In the genomic region with DNA sequence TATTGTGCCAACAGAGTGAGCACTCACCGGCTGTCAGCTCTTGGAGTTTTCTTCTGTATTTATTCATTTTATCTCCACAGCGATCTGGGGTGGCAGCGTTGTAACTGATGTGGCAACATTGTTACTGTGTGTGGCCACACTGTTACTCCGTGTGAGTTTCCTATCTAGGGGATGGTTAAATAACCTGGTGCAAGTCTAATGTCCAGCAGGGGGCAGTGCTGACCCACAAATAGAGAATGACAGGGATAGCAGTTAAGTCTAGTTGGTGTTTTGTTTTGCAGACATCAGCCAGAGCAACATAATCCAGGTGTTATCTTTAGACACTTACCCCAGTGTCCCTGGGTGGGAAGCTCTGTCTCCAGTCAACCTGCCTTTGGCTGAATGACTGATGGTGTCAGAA, we compare ENCODE assay signal across 9 mouse cellular contexts. TPM values are rescaled to one million over a fixed set of nuclear protein-coding genes. Genes with fewer than 3 reads are reported as not detected.
DNase-seq lines count a peak whose midpoint lies in the region; ATAC-seq and TF ChIP-seq lines count a peak whose summit lies in the region.
"Had no signal": no experiment of that assay in that cellular context is flagged by ENCODE, and none has a peak within 500 bp of the region (broad histone marks: within the 10 kb centered on the region; RNA-seq: fewer than 3 reads in every experiment).

No protein-coding gene starts in this region.

- H3K9me3 ChIP-seq in CH12.LX (replicated peaks; ENCODE audit: low read length): no peaks in the 10 kb centered on the region
- no peaks in the 10 kb centered on the region for H3K9me3 ChIP-seq in lung, embryonic 14.5 days (ENCODE audit: low read depth, low read length)
- H3K9me3 ChIP-seq: liver, embryonic 15.5 days had no signal

- no peaks in the 10 kb centered on the region for H3K79me2 ChIP-seq in CH12.LX (replicated peaks; ENCODE audit: control insufficient read depth, extremely low read depth, insufficient read depth, poor library complexity, severe bottlenecking)

- peak; percentile 79 to 92 for TF ChIP-seq CTCF in CH12.LX (conservative IDR thresholded peaks at IDR 0.05 in 1 of 2, IDR thresholded peaks at IDR 0.05 in 1 of 2; ENCODE audit: low read depth in 2 of 2, low read length in 2 of 2)
- peak; percentile 89 for TF ChIP-seq CTCF in lung, embryonic 14.5 days (IDR thresholded peaks at IDR 0.05; ENCODE audit: low read depth)

- no peaks in the 10 kb centered on the region for H3K4me1 ChIP-seq in CH12.LX (ENCODE audit: control insufficient read depth in 1 of 2, insufficient read depth in 2 of 2)
- no peaks in the 10 kb centered on the region for H3K4me1 ChIP-seq in lung, embryonic 14.5 days (ENCODE audit: insufficient read depth)
- H3K4me1 ChIP-seq: liver, embryonic 15.5 days had no signal

- ATAC-seq in lung, embryonic 14.5 days (ENCODE audit: insufficient read depth): peak; percentile 44; the same call in 1 of the 2 replicates

- peak; percentile 86 for DNase-seq in CH12.LX (ENCODE audit: extremely low read depth)
- DNase-seq in adrenal gland, postnatal 10 days: peak; percentile 89
- peak; percentile 77 for DNase-seq in embryo, embryonic 11.5 days (ENCODE audit: low read depth, low spot score)
- peak; percentile 81 for DNase-seq in heart, adult 8-10 months (ENCODE audit: low spot score)
- DNase-seq in kidney, postnatal 4 days: peak; percentile 90 to 91
- DNase-seq in lung, embryonic 14.5 days: peak; percentile 93
- peak; percentile 91 for DNase-seq in retina, postnatal 1 day
- DNase-seq in urinary bladder, adult 2 months (ENCODE audit: low spot score): peak; percentile 59

- no peaks in the 10 kb centered on the region for H3K36me3 ChIP-seq in CH12.LX (replicated peaks in 1 of 2; ENCODE audit: control insufficient read depth in 1 of 2, insufficient read depth in 1 of 2, low read length in 1 of 2)
- H3K36me3 ChIP-seq in lung, embryonic 14.5 days (ENCODE audit: insufficient read depth): no peaks in the 10 kb centered on the region
- H3K36me3 ChIP-seq: liver, embryonic 15.5 days had no signal

- no peak overlapping the region for H3K4me3 ChIP-seq in CH12.LX (replicated peaks in 1 of 3; ENCODE audit: low read depth in 2 of 3, low read length in 2 of 3, poor library complexity in 1 of 3)
- no peak overlapping the region for H3K4me3 ChIP-seq in lung, embryonic 14.5 days (ENCODE audit: low read depth, low read length)
- H3K4me3 ChIP-seq: liver, embryonic 15.5 days had no signal

- peak; percentile 92 for TF ChIP-seq RAD21 in CH12.LX (IDR thresholded peaks at IDR 0.05; ENCODE audit: low read depth, low read length)

- peaks cover 13% of the 10 kb centered on the region for H3K27me3 ChIP-seq in CH12.LX (replicated peaks)
- no peaks in the 10 kb centered on the region for H3K27me3 ChIP-seq in lung, embryonic 14.5 days (ENCODE audit: insufficient read depth, low read length)

- dilution Hi-C loops in CH12.LX (cut with MboI; ENCODE audit: extremely low pct_ligation_motif_present, extremely low pct_unique_long_range_greater_than_20kb, low sequenced_read_pairs): no loop called here

- H3K27ac ChIP-seq in CH12.LX (ENCODE audit: insufficient read depth, low read depth): no peak overlapping the region
- no peak overlapping the region for H3K27ac ChIP-seq in lung, embryonic 14.5 days (ENCODE audit: low read depth)
- H3K27ac ChIP-seq: liver, embryonic 15.5 days had no signal

- no peak for TF ChIP-seq EP300 in CH12.LX (IDR thresholded peaks at IDR 0.05; ENCODE audit: low read length)

- in situ Hi-C loops in CH12.LX (cut with MboI; ENCODE audit: low pct_ligation_motif_present, low pct_unique_long_range_greater_than_20kb, low sequenced_read_pairs): no loop called here

- WGBS in lung, embryonic 14.5 days: 11% methylated on average over 4 of the region's 4 CpGs

- TF ChIP-seq POLR2A in CH12.LX (IDR thresholded peaks at IDR 0.05; ENCODE audit: low read depth, low read length): no peak

- H3K9ac ChIP-seq in CH12.LX (ENCODE audit: insufficient read depth, low read depth): no peak overlapping the region
- H3K9ac ChIP-seq in lung, embryonic 14.5 days: no peak overlapping the region
- H3K9ac ChIP-seq: liver, embryonic 15.5 days had no signal

- H3K4me2 ChIP-seq in CH12.LX (ENCODE audit: insufficient read depth, low read depth, poor library complexity, severe bottlenecking): no peak overlapping the region
- no peak overlapping the region for H3K4me2 ChIP-seq in lung, embryonic 14.5 days
- H3K4me2 ChIP-seq: liver, embryonic 15.5 days had no signal

TF ChIP-seq in CH12.LX, 34 proteins besides CTCF, POLR2A, EP300 and RAD21:
- TF ChIP-seq ZC3H11A (IDR thresholded peaks at IDR 0.05; ENCODE audit: low read depth, low read length): peak; percentile 14; the same call in 1 of the 2 replicates
- peak; percentile 74 for TF ChIP-seq SMC3 (IDR thresholded peaks at IDR 0.05; ENCODE audit: low read depth, low read length)
- TF ChIP-seq TBP (conservative IDR thresholded peaks at IDR 0.05; ENCODE audit: low read depth, low read length): no peak
- TF ChIP-seq ZNF384 (IDR thresholded peaks at IDR 0.05; ENCODE audit: low read depth, low read length): no peak
- no peak for TF ChIP-seq IRF4 (IDR thresholded peaks at IDR 0.05; ENCODE audit: low read depth, low read length)
- TF ChIP-seq MYC (IDR thresholded peaks at IDR 0.05; ENCODE audit: low read depth, low read length): 0 out of 2 replicates have a peak, but pooled peaks have one; percentile 24
- no peak for TF ChIP-seq POLR2AphosphoS2 (IDR thresholded peaks at IDR 0.05; ENCODE audit: low read depth, low read length)
- no peak for TF ChIP-seq HCFC1 (IDR thresholded peaks at IDR 0.05; ENCODE audit: low read depth, low read length)

RNA-seq across cellular contexts. Expression of gene Actr1b, which starts 23.1 kb away (rescaled TPM):
- 66.2 and 81.8 TPM in 2 replicates for total RNA-seq in CH12.LX (2012; rRNA removed)
- 61.0 and 63.6 TPM in 2 replicates for total RNA-seq in CH12.LX (2014; rRNA removed)
- 71.2 and 76.6 TPM in 2 replicates for polyA plus RNA-seq in CH12.LX (2012; ENCODE audit: insufficient read length, low read depth)
- 100 to 1,000 TPM; 111 to 133 TPM for total RNA-seq in adrenal gland, postnatal 10 days (2021)
- total RNA-seq in heart, adult 8-10 months (2022): 10 to 100 TPM; 84.9 to 97.9 (median 92.4) TPM
- polyA plus RNA-seq in lung, embryonic 14.5 days (2014; fragmentation: Nextera tagmentation; extraction: Ambion mirVana): 93.6 and 98.7 TPM in 2 replicates
- 116 and 141 TPM in 2 replicates for polyA plus RNA-seq in urinary bladder, adult 2 months (2012; rRNA removed)

RNA-seq across cellular contexts. Expression of gene Zap70, which starts 24.3 kb away (rescaled TPM):
- 0.21 and 0.25 TPM in 2 replicates for total RNA-seq in CH12.LX (2012; rRNA removed)
- 0.23 TPM in 2 replicates for total RNA-seq in CH12.LX (2014; rRNA removed)
- 0.18 TPM in 1 of 2 replicates, not detected in the other for polyA plus RNA-seq in CH12.LX (2012; ENCODE audit: insufficient read length, low read depth)
- 1 to 10 TPM; 2.1 to 2.4 TPM for total RNA-seq in adrenal gland, postnatal 10 days (2021)
- total RNA-seq in heart, adult 8-10 months (2022): under 1 TPM in 2 of 4 experiments, not detected in 2; 0.20 to 0.78 TPM
- polyA plus RNA-seq in lung, embryonic 14.5 days (2014; fragmentation: Nextera tagmentation; extraction: Ambion mirVana): 0.43 and 0.45 TPM in 2 replicates
- polyA plus RNA-seq in urinary bladder, adult 2 months (2012; rRNA removed): 1.1 and 1.2 TPM in 2 replicates

RNA-seq across cellular contexts. Expression of gene 4933424G06Rik, which starts 27.4 kb away (rescaled TPM):
- total RNA-seq in CH12.LX (2012; rRNA removed): not detected in 2 replicates
- 0.49 TPM in 1 of 2 replicates, not detected in the other for total RNA-seq in CH12.LX (2014; rRNA removed)
- not detected in 2 replicates for polyA plus RNA-seq in CH12.LX (2012; ENCODE audit: insufficient read length, low read depth)
- not detected for total RNA-seq in adrenal gland, postnatal 10 days (2021)
- total RNA-seq in heart, adult 8-10 months (2022): not detected
- polyA plus RNA-seq in lung, embryonic 14.5 days (2014; fragmentation: Nextera tagmentation; extraction: Ambion mirVana): not detected in 2 replicates
- polyA plus RNA-seq in urinary bladder, adult 2 months (2012; rRNA removed): 0.10 and 0.14 TPM in 2 replicates
- polyA plus RNA-seq: liver, embryonic 15.5 days had no signal

RNA-seq across cellular contexts. Expression of gene Cox5b, which starts 46.1 kb away (rescaled TPM):
- total RNA-seq in CH12.LX (2012; rRNA removed) (448 and 523 TPM in 2 replicates), CH12.LX (2014; rRNA removed) (476 and 504 TPM in 2 replicates)
- 538 and 599 TPM in 2 replicates for polyA plus RNA-seq in CH12.LX (2012; ENCODE audit: insufficient read length, low read depth)
- total RNA-seq in adrenal gland, postnatal 10 days (2021): 1,000 to 10,000 TPM; 1,610 to 1,679 TPM
- 1,000 to 10,000 TPM; 1,794 to 2,512 (median 2,152) TPM for total RNA-seq in heart, adult 8-10 months (2022)
- 518 and 549 TPM in 2 replicates for polyA plus RNA-seq in lung, embryonic 14.5 days (2014; fragmentation: Nextera tagmentation; extraction: Ambion mirVana)
- polyA plus RNA-seq in urinary bladder, adult 2 months (2012; rRNA removed): 400 and 450 TPM in 2 replicates

RNA-seq across cellular contexts. Expression of gene Fam178b, which starts 54.3 kb away (rescaled TPM):
- total RNA-seq in CH12.LX (2012; rRNA removed): not detected in 2 replicates
- not detected in 2 replicates for total RNA-seq in CH12.LX (2014; rRNA removed)
- polyA plus RNA-seq in CH12.LX (2012; ENCODE audit: insufficient read length, low read depth): 0.50 TPM in 1 of 2 replicates, not detected in the other
- under 1 TPM; 0.72 to 0.82 TPM for total RNA-seq in adrenal gland, postnatal 10 days (2021)
- total RNA-seq in heart, adult 8-10 months (2022): under 1 TPM in 2 of 4 experiments, not detected in 2; 0.44 to 0.62 TPM
- polyA plus RNA-seq in lung, embryonic 14.5 days (2014; fragmentation: Nextera tagmentation; extraction: Ambion mirVana): 1.9 and 3.6 TPM in 2 replicates
- 4.3 TPM in 2 replicates for polyA plus RNA-seq in urinary bladder, adult 2 months (2012; rRNA removed)
